Mouse (Mus musculus): Measurements from ENCODE around the gene Lipt1. TPM values are rescaled to one million over a fixed set of nuclear protein-coding genes. Genes with fewer than 3 reads are reported as not detected.

Gene Lipt1
- total and polyA plus RNA-seq, 3 experiments, result 7.5 to 13.2 (median 7.9) TPM

DNA sequence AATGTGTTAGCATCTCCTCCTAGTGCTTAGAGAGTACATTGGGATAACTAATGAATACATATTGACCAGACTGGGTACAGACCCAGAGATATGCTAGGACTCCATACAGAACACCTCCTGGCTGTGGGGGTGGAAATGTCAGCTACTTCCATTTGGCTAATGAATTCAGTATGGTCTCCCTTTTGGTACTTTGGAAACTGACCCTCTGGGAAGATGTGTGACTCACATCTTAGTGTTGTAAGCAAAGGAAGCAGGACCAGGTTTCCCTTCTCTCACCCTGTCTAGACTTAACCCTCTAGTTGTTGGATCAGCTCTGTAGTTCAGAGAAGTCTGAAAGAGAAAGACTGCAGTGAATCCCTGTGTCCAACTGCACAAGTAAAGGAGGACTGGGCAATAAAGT is 23.1 kb downstream of the Lipt1 start:
- Histone ChIP-seq H3K9me3 (replicated peaks; ENCODE audit: low read length) (no peaks in the 10 kb centered on the region), H3K4me2 (ENCODE audit: insufficient read depth, low read depth, poor library complexity, severe bottlenecking) (no peak overlapping the region), H3K27me3 (replicated peaks) (no peaks in the 10 kb centered on the region), H3K27ac (ENCODE audit: insufficient read depth, low read depth) (no peak overlapping the region), H3K4me1 (ENCODE audit: control insufficient read depth in 1 of 2, insufficient read depth in 2 of 2) (peaks cover 5 to 21% of the 10 kb centered on the region in 2 experiments; a peak in 3 of 4 replicates), H3K4me3 (replicated peaks in 1 of 3; ENCODE audit: low read depth in 2 of 3, low read length in 2 of 3, poor library complexity in 1 of 3) (no peak overlapping the region), H3K36me3 (replicated peaks in 1 of 2; ENCODE audit: control insufficient read depth in 1 of 2, insufficient read depth in 1 of 2, low read length in 1 of 2) (peaks cover 46 to 67% of the 10 kb centered on the region in 2 experiments), H3K79me2 (replicated peaks; ENCODE audit: control insufficient read depth, extremely low read depth, insufficient read depth, poor library complexity, severe bottlenecking) (peaks cover 23% of the 10 kb centered on the region), H3K9ac (ENCODE audit: insufficient read depth, low read depth) (no peak overlapping the region)
- in situ Hi-C loops (cut with MboI; ENCODE audit: low pct_ligation_motif_present, low pct_unique_long_range_greater_than_20kb, low sequenced_read_pairs) (no loop called here), dilution Hi-C loops (cut with MboI; ENCODE audit: extremely low pct_ligation_motif_present, extremely low pct_unique_long_range_greater_than_20kb, low sequenced_read_pairs) (no loop called here)
- TF ChIP-seq EP300 (IDR thresholded peaks at IDR 0.05; ENCODE audit: low read length) (no peak), CHD1 (IDR thresholded peaks at IDR 0.05; ENCODE audit: low read depth, low read length) (no peak), MAFK (IDR thresholded peaks at IDR 0.05; ENCODE audit: insufficient replicate concordance, low read length) (no peak), ZNF384 (IDR thresholded peaks at IDR 0.05; ENCODE audit: low read depth, low read length) (no peak), JUN (IDR thresholded peaks at IDR 0.05; ENCODE audit: insufficient read depth, low read depth, low read length) (no peak), MXI1 (IDR thresholded peaks at IDR 0.05; ENCODE audit: low read depth, low read length) (no peak), HCFC1 (IDR thresholded peaks at IDR 0.05; ENCODE audit: low read depth, low read length) (no peak)
- no peak for DNase-seq (ENCODE audit: extremely low read depth)

DNA sequence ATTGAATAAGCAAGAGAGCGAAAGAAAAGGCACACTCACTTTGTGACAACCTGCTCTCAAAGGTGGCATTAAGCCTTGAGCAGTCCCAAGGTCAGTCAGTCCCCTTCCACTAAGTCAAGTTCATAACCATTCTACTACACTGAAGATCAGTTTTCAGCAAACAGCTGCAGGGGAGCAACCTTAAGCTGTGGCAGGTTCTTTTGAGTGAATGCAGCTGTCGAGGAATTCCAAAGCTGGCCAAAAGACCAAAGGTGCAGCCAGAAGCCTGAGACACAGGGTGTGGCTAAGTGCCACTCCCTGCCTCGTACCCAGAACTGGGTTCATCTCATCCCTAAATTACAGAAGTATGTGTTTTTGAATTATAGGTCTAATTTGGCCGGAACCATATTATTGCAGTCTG is 28.3 kb downstream of the Lipt1 start:
- Histone ChIP-seq H3K4me2 (ENCODE audit: insufficient read depth, low read depth, poor library complexity, severe bottlenecking) (no peak overlapping the region), H3K36me3 (replicated peaks in 1 of 2; ENCODE audit: control insufficient read depth in 1 of 2, insufficient read depth in 1 of 2, low read length in 1 of 2) (peaks cover 38 to 53% of the 10 kb centered on the region in 2 experiments), H3K27ac (ENCODE audit: insufficient read depth, low read depth) (no peak overlapping the region), H3K4me3 (replicated peaks in 1 of 3; ENCODE audit: low read depth in 2 of 3, low read length in 2 of 3, poor library complexity in 1 of 3) (no peak overlapping the region), H3K9me3 (replicated peaks; ENCODE audit: low read length) (no peaks in the 10 kb centered on the region), H3K4me1 (ENCODE audit: control insufficient read depth in 1 of 2, insufficient read depth in 2 of 2) (no peaks in the 10 kb centered on the region), H3K79me2 (replicated peaks; ENCODE audit: control insufficient read depth, extremely low read depth, insufficient read depth, poor library complexity, severe bottlenecking) (no peaks in the 10 kb centered on the region), H3K9ac (ENCODE audit: insufficient read depth, low read depth) (no peak overlapping the region), H3K27me3 (replicated peaks) (no peaks in the 10 kb centered on the region)
- TF ChIP-seq NELFE (IDR thresholded peaks at IDR 0.05; ENCODE audit: low read depth, low read length) (no peak), UBTF (IDR thresholded peaks at IDR 0.05; ENCODE audit: low read depth, low read length) (no peak), MAFK (IDR thresholded peaks at IDR 0.05; ENCODE audit: insufficient replicate concordance, low read length) (no peak), MXI1 (IDR thresholded peaks at IDR 0.05; ENCODE audit: low read depth, low read length) (no peak)
- dilution Hi-C loops (cut with MboI; ENCODE audit: extremely low pct_ligation_motif_present, extremely low pct_unique_long_range_greater_than_20kb, low sequenced_read_pairs), result no loop called here
- in situ Hi-C loops (cut with MboI; ENCODE audit: low pct_ligation_motif_present, low pct_unique_long_range_greater_than_20kb, low sequenced_read_pairs), result no loop called here
- no peak for DNase-seq (ENCODE audit: extremely low read depth)

DNA sequence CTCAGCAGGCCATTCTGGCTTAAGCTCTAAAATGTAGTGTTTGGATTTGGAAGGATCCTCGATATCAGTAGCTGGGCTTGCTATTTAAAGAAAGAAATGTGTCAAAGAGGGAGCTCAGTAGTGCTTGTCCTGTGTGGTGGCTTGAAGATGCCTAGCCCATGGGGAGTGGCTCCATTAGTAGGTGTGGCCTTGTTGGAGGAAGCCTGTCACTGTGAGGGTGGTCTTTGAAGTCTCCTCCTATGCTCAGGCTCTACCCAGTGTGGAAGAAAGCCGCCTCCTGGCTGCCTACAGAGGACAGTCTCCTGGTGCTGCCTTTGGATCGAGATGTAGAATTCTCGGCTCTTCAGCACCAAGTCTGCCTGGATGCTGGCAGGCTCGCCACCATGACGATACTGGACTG is 28.8 kb downstream of the Lipt1 start:
- Histone ChIP-seq H3K4me3 (replicated peaks in 1 of 3; ENCODE audit: low read depth in 2 of 3, low read length in 2 of 3, poor library complexity in 1 of 3) (no peak overlapping the region), H3K4me1 (ENCODE audit: control insufficient read depth in 1 of 2, insufficient read depth in 2 of 2) (no peaks in the 10 kb centered on the region), H3K9me3 (replicated peaks; ENCODE audit: low read length) (no peaks in the 10 kb centered on the region), H3K27me3 (replicated peaks) (no peaks in the 10 kb centered on the region), H3K79me2 (replicated peaks; ENCODE audit: control insufficient read depth, extremely low read depth, insufficient read depth, poor library complexity, severe bottlenecking) (no peaks in the 10 kb centered on the region), H3K9ac (ENCODE audit: insufficient read depth, low read depth) (no peak overlapping the region), H3K4me2 (ENCODE audit: insufficient read depth, low read depth, poor library complexity, severe bottlenecking) (no peak overlapping the region), H3K36me3 (replicated peaks in 1 of 2; ENCODE audit: control insufficient read depth in 1 of 2, insufficient read depth in 1 of 2, low read length in 1 of 2) (peaks cover 35 to 49% of the 10 kb centered on the region in 2 experiments), H3K27ac (ENCODE audit: insufficient read depth, low read depth) (no peak overlapping the region)
- dilution Hi-C loops (cut with MboI; ENCODE audit: extremely low pct_ligation_motif_present, extremely low pct_unique_long_range_greater_than_20kb, low sequenced_read_pairs), result no loop called here
- DNase-seq (ENCODE audit: extremely low read depth), result no peak
- TF ChIP-seq UBTF (IDR thresholded peaks at IDR 0.05; ENCODE audit: low read depth, low read length), result no peak
- no peak for TF ChIP-seq ZKSCAN1 (IDR thresholded peaks at IDR 0.05; ENCODE audit: borderline replicate concordance, low read depth, low read length)
- no peak for TF ChIP-seq MYC (IDR thresholded peaks at IDR 0.05; ENCODE audit: low read depth, low read length)
- no peak for TF ChIP-seq RAD21 (IDR thresholded peaks at IDR 0.05; ENCODE audit: low read depth, low read length)
- no peak for TF ChIP-seq CHD2 (IDR thresholded peaks at IDR 0.05; ENCODE audit: low read length)
- no peak for TF ChIP-seq MAZ (IDR thresholded peaks at IDR 0.05; ENCODE audit: low read depth, low read length)
- TF ChIP-seq ZNF384 (IDR thresholded peaks at IDR 0.05; ENCODE audit: low read depth, low read length), result no peak
- TF ChIP-seq SIN3A (IDR thresholded peaks at IDR 0.05; ENCODE audit: low read length), result no peak
- TF ChIP-seq KAT2A (IDR thresholded peaks at IDR 0.05; ENCODE audit: insufficient replicate concordance, low read length), result no peak
- TF ChIP-seq MEF2A (IDR thresholded peaks at IDR 0.05; ENCODE audit: borderline replicate concordance, low read depth, low read length), result no peak
- no peak for TF ChIP-seq PAX5 (IDR thresholded peaks at IDR 0.05; ENCODE audit: low read length)
- TF ChIP-seq RCOR1 (conservative IDR thresholded peaks at IDR 0.05; ENCODE audit: low read depth, low read length), result no peak
- no peak for TF ChIP-seq BHLHE40 (IDR thresholded peaks at IDR 0.05; ENCODE audit: low read depth, low read length)
- no peak for TF ChIP-seq ELF1 (IDR thresholded peaks at IDR 0.05; ENCODE audit: low read depth, low read length)
- no peak for TF ChIP-seq ZMIZ1 (IDR thresholded peaks at IDR 0.05; ENCODE audit: low read depth, low read length)
- no peak for TF ChIP-seq USF2 (conservative IDR thresholded peaks at IDR 0.05; ENCODE audit: low read depth, low read length)
- no peak for TF ChIP-seq IRF4 (IDR thresholded peaks at IDR 0.05; ENCODE audit: low read depth, low read length)
- in situ Hi-C loops (cut with MboI; ENCODE audit: low pct_ligation_motif_present, low pct_unique_long_range_greater_than_20kb, low sequenced_read_pairs), result no loop called here
